Mouse (Mus musculus) right cerebral cortex, adult 2 months (tissue): Measurements from ENCODE around the gene Mttp.

ENCODE experiments used
- DNase-seq, 2 experiments: peaks; one replicate each; pipeline ENCODE4 v3.0.0; 2021 to 2022; ENCODE audit warnings: low spot score in 2 of 2

Gene Mttp

GRCm38 (mm10) chr3:138134528-138134927 lies 10.2 kb downstream of the Mttp start:
- no peak for DNase-seq

- no peak for DNase-seq
Observed at GRCm38 (mm10) chr3:138133916-138134315, 10.9 kb downstream of the Mttp start.

GRCm38 (mm10) chr3:138133463-138133862 lies 11.3 kb downstream of the Mttp start:
- DNase-seq: no peak

GRCm38 (mm10) chr3:138131168-138131567 lies 13.6 kb downstream of the Mttp start:
- DNase-seq: no peak

DNA sequence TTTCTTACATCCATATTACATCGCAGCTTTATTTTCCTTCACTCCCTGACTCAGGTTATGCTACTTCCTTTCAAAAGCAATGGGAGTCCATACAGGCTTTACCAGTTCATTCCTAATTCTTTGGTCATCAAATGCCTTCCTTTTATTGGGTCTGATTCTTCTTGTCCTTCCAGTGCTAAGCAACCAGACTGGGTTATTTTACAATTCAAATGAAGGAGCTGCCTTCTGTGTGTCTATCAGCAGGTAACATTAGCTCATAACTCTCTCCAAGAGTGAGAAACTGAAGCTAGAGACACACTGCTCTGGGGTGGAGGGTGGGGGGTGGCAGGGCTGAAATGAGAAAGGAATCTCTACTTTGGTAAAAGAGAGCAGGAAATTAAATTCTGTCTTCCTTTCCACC lies 14.1 kb downstream of the Mttp start:
- DNase-seq: no peak

DNA sequence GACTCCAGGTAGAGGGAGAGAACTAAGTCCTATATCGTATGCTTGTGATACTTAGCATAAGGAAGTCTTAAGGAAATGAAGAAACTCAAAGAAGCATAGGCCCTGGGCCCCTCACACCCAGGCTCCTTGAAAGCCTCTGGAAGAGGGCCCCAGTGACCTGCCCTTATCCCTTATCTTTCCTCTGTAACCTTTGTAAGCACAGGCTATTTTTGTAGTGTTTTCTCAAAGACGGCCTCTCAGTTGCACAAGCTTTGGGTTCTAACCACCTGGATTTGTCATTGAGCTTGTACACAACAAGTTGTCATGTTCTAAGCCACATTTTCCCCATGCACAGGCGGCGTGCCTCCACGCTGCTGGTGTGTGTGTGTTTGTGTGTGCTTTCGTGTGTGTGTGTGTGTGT lies 15.7 kb downstream of the Mttp start:
- no peak for DNase-seq

DNA sequence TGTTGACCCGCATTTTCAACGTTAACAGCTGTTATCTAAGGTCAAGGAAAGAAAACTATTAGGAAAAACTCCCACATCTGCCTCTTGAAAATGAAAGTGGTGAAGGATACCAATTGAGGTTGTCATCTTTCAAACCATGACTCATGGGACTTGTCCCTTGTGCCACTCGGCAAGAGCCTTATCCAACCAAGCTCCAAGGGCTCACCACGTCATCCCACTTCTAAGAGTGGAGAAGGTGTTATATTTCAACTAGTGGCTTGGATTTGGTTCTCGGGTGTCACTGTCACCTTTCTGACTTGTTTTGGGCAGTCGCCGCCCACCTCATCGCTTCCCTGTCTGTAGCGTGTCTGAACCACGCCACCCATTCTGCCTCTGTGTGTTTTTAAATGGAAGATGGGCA lies 20.9 kb downstream of the Mttp start:
- DNase-seq: no peak

GRCm38 (mm10) chr3:138121461-138121860 lies 23.3 kb downstream of the Mttp start:
- no peak for DNase-seq

- DNase-seq: no peak
Observed at GRCm38 (mm10) chr3:138119444-138120105, 25.2 kb downstream of the Mttp start.

DNA sequence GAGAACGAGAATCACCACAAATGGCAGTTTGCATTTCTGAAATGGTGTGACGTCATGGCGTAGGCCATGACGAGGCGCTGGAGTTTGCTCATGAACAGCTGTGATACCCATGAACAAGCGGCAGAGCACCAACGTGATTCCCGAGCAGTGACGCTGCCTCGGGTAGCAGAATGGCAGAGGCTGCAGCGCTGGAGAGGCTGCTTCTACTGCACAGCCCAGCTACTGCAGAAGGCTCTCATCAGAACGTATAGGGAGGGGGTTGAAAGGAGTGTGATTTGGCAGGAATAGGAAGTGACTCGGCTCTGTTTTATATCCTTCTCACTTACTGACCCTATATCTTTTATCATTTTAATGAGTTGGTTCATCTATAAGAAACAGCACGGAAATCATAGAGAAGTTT lies 25.9 kb downstream of the Mttp start:
- DNase-seq: no peak

DNA sequence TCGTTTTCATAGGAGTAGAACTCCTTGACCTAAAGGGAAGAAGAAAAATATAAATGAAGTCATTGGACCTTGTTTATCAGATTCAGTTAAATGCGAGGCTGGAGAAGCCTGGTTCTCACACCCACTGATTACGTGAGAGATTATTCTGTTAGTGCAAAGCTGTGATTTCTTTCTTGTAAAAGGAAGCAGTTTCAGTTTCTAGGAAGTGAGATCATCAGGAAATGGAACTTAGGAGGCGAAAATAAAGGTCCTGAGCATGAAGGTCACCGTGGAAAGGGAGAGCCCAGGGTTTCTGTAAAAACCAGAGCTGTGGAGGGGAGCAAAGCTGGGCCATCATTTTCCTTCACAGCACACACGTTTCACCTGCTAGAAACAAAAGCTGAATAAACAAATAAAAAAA lies 26.4 kb downstream of the Mttp start:
- no peak for DNase-seq

DNA sequence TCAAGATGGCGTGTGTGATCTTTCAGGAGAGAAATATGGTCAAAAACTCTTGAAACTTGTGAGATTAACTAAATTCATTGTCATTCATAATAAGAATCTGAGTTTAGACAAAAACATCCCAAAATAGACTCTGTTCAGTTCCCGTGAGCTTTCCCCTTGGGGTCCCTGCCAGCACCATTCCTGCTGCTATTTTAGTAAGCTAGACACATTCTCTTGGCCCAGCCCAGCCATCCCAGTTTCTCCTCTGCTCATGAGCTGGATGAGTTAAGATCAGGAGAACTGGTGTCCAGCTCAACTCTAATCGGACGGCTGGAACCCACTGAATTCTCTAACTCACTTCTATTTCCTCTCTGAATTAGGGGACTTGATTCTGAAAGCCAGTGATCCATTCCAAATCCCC lies 27.9 kb downstream of the Mttp start:
- DNase-seq: no peak

DNA sequence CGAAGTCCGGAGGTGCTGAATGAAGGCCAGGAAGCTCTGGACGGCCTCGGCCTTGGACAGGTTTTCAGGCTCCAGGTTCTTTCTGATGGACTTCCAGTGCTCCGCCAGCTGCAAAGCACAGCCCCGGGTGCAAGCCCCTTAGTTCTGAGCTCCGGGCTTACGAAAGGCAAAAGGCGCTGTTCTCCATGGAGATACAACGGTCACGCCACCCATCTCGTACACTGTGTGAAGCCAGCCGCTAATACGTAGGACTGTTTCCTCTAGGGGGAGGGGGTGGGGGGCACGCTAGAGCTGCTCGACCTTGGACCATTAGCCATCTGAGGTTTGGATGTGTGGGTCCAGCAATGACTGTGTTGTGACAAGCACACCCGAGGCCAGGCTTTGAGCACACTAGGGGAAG lies 30.7 kb downstream of the Mttp start:
- no peak for DNase-seq

GRCm38 (mm10) chr3:138110910-138111782 lies 33.6 kb downstream of the Mttp start:
- DNase-seq: no peak

DNA sequence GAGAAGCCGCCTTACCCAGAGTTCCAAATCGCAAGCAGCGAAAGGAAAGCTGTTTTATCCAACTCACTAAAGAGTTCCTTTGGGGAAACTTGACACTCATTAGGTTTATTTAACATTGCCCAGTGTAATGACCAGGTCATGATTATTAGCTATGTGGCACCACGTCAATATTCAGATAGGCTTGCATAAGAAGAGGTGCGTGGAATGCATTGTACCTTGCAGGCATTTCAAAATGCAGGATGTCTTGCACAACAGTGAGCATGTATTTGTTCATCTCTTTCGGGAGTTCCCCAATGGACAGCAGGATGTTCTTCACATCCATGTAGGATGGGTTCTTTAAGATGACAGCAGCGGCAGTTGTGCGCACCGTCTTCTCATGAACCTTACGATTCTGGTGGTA lies 37.9 kb downstream of the Mttp start:
- DNase-seq: no peak

DNA sequence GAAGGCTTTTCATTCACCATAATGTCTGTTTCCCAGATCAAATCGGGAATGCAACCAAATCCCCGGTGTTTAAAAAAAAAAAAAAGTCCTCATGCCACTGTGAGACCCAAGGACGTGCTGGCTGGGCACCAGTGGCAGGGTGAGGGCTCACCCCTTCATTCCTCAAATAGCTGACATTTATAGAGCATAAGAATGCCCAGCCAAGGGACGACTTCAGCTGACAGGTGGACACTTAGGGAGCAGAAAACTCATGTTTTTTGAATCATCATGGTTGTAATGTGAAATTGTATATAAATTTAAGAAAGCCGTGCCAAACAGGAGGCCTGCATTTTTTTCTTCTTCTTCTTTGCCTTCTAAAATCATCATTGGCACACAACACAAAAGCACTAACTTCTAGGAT lies 39.7 kb downstream of the Mttp start:
- no peak for DNase-seq

- no peak for DNase-seq
Observed at GRCm38 (mm10) chr3:138103690-138104089, 41.1 kb downstream of the Mttp start.

DNA sequence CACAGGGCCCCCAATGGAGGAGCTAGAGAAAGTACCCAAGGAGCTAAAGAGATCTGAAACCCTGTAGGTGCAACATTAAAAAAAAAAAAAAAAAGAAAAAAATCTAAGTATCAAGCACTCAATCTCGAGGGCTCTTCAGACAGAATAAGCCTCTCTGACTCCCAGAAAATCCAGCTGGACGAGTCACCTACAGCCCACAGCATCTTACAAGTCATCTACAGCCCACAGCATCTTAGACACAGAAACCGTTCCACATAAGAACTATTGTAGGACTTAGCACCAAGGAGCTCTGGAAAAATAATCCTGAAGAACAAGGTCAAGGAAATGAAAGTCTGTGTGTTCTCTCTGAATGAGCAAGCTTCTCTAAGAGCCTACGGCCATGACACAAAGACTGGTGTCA lies 42.8 kb downstream of the Mttp start:
- no peak for DNase-seq

DNA sequence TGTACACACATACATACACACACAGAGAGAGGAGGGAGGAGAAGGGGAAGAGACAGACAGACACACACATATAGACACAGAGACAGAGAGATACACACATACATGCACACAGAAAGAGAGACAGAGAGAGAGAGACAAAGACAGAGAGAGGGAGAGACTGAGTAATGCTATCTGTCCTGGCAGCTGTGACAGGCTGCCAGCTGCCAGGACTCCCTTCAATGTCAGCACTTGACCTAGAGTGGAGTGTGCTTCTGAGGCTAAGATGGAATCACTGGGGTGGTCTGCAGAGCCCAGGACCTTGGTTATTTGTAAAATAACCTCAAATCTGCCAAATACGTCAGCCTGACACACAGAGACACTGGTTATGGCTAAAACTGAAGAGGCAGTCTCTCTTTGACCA lies 47.0 kb downstream of the Mttp start:
- no peak for DNase-seq

GRCm38 (mm10) chr3:138096263-138097028 lies 48.3 kb downstream of the Mttp start:
- DNase-seq: no peak

GRCm38 (mm10) chr3:138095718-138096117 lies 49.0 kb downstream of the Mttp start:
- DNase-seq: no peak

GRCm38 (mm10) chr3:138095301-138095700 lies 49.5 kb downstream of the Mttp start:
- peak; percentile 58 to 73 for DNase-seq

GRCm38 (mm10) chr3:138083896-138084295 lies 60.9 kb downstream of the Mttp start:
- no peak for DNase-seq
